Mouse (Mus musculus) neural tube, embryonic 11.5 days (tissue): ENCODE measurements at regions not wholly inside any gene's neighbourhood (a gene's known extent, or its start where the extent isn't known, plus 50 kb on each side); places are given as distances from the start of the nearest gene placed in this dataset.

Experiments
- ATAC-seq: fragments of 200-750 bp; cut with Nextera tagmentation; 2 replicates; pipeline ENCODE4 v1.8.0; 2017; ENCODE audit warnings: moderate number of reproducible peaks, mild to moderate bottlenecking, moderate TSS enrichment, moderate library complexity; ENCODE audit not compliant: insufficient read depth, low FRiP score, low TSS enrichment
- DNase-seq: peaks from one replicate; pipeline ENCODE4 v3.0.0-alpha.2; 2015; ENCODE audit warnings: low spot score
- H3K27ac ChIP-seq: fragments of 300-500 bp; sonication (generic); 2 replicates; pipeline ENCODE4 v1.5.1; 2014; ENCODE audit warnings: low read depth, mild to moderate bottlenecking, low read length
- H3K27me3 ChIP-seq: fragments of 300-500 bp; sonication (generic); 2 replicates; pipeline ENCODE4 v1.6.1; 2014; ENCODE audit warnings: mild to moderate bottlenecking, low read length, mixed read lengths; ENCODE audit not compliant: control insufficient read depth, insufficient read depth
- H3K36me3 ChIP-seq: fragments of 300-500 bp; sonication (generic); 2 replicates; pipeline ENCODE4 v1.6.1; 2014; ENCODE audit warnings: mild to moderate bottlenecking, low read length, moderate library complexity, mixed read lengths; ENCODE audit not compliant: control insufficient read depth, insufficient read depth
- H3K4me1 ChIP-seq: fragments of 300-500 bp; sonication (generic); 2 replicates; pipeline ENCODE4 v1.6.1; 2014; ENCODE audit warnings: low read length, mixed read lengths; ENCODE audit not compliant: control insufficient read depth, insufficient read depth
- H3K4me2 ChIP-seq: fragments of 300-500 bp; sonication (generic); 2 replicates; pipeline ENCODE4 v1.6.1; 2014; ENCODE audit warnings: low read depth, mild to moderate bottlenecking, moderate library complexity
- H3K4me3 ChIP-seq: fragments of 300-500 bp; sonication (generic); 2 replicates; pipeline ENCODE4 v1.5.1; 2014; ENCODE audit warnings: low read depth, low read length
- H3K9ac ChIP-seq: fragments of 300-500 bp; sonication (generic); 2 replicates; pipeline ENCODE4 v1.6.1; 2014; ENCODE audit warnings: mild to moderate bottlenecking, low read length
- H3K9me3 ChIP-seq: fragments of 300-500 bp; sonication (generic); 2 replicates; pipeline ENCODE4 v1.6.1; 2016; ENCODE audit warnings: low read length; ENCODE audit not compliant: control insufficient read depth
- WGBS: fragments of 180-500 bp; shearing (Covaris S2); extraction: QIAGEN DNeasy Blood & Tissue Kit; methylation state at CpG from one replicate; pipeline ENCODE4 v1.1.7; 2014; 5-methylcytosine and 5-hydroxymethylcytosine counted together

- H3K36me3 ChIP-seq = no peaks in the 10 kb centered on the region
- ATAC-seq (no peak), DNase-seq (no peak)
- 44% methylated on average over 2 of the region's 2 CpGs for WGBS
- H3K27ac ChIP-seq = no peak overlapping the region
- no peaks in the 10 kb centered on the region for H3K4me1 ChIP-seq
- no peak overlapping the region for H3K4me3 ChIP-seq
- H3K9ac ChIP-seq = no peak overlapping the region
- no peaks in the 10 kb centered on the region for H3K9me3 ChIP-seq
- H3K4me2 ChIP-seq = no peak overlapping the region
- H3K27me3 ChIP-seq = no peaks in the 10 kb centered on the region
These were observed 223.8 kb upstream of the Chd6 start for GRCm38 (mm10) chr2:161332653-161333052.

GRCm38 (mm10) chr2:161331850-161332365 is 223.0 kb upstream of the Chd6 start:
- ATAC-seq (no peak), DNase-seq (no peak)
- 91% methylated on average over 10 of the region's 10 CpGs for WGBS
- H3K9me3 ChIP-seq = no peaks in the 10 kb centered on the region
- no peaks in the 10 kb centered on the region for H3K4me1 ChIP-seq
- no peaks in the 10 kb centered on the region for H3K36me3 ChIP-seq
- H3K4me2 ChIP-seq = no peak overlapping the region
- H3K9ac ChIP-seq = no peak overlapping the region
- H3K27me3 ChIP-seq = no peaks in the 10 kb centered on the region
- H3K4me3 ChIP-seq = no peak overlapping the region
- H3K27ac ChIP-seq = no peak overlapping the region

GRCm38 (mm10) chr2:161302796-161303195 is 193.9 kb upstream of the Chd6 start:
- Histone ChIP-seq H3K4me2 (no peak overlapping the region), H3K4me1 (no peaks in the 10 kb centered on the region), H3K9ac (no peak overlapping the region), H3K27me3 (no peaks in the 10 kb centered on the region), H3K9me3 (no peaks in the 10 kb centered on the region), H3K4me3 (no peak overlapping the region), H3K36me3 (no peaks in the 10 kb centered on the region), H3K27ac (no peak overlapping the region)
- ATAC-seq (no peak), DNase-seq (no peak)
- 73% methylated on average over 3 of the region's 3 CpGs for WGBS

- Histone ChIP-seq H3K4me3 (no peak overlapping the region), H3K27ac (no peak overlapping the region), H3K9me3 (no peaks in the 10 kb centered on the region), H3K9ac (no peak overlapping the region), H3K4me1 (no peaks in the 10 kb centered on the region), H3K36me3 (no peaks in the 10 kb centered on the region), H3K4me2 (no peak overlapping the region), H3K27me3 (no peaks in the 10 kb centered on the region)
- 58% methylated on average over 9 of the region's 9 CpGs for WGBS
- ATAC-seq (no peak), DNase-seq (no peak)
These were observed 160.1 kb upstream of the Chd6 start for GRCm38 (mm10) chr2:161268861-161269413.

- Histone ChIP-seq H3K36me3 (no peaks in the 10 kb centered on the region), H3K27ac (no peak overlapping the region), H3K9ac (no peak overlapping the region), H3K4me3 (no peak overlapping the region), H3K9me3 (no peaks in the 10 kb centered on the region), H3K27me3 (no peaks in the 10 kb centered on the region), H3K4me2 (no peak overlapping the region), H3K4me1 (no peaks in the 10 kb centered on the region)
- ATAC-seq (no peak), DNase-seq (no peak)
- WGBS = 38% methylated on average over 5 of the region's 5 CpGs
These were observed 157.6 kb upstream of the Chd6 start for GRCm38 (mm10) chr2:161266476-161266875.

- H3K4me2 ChIP-seq = no peak overlapping the region
- no peaks in the 10 kb centered on the region for H3K9me3 ChIP-seq
- H3K27ac ChIP-seq = no peak overlapping the region
- ATAC-seq = no peak
- H3K27me3 ChIP-seq = no peaks in the 10 kb centered on the region
- H3K4me3 ChIP-seq = no peak overlapping the region
- no peaks in the 10 kb centered on the region for H3K36me3 ChIP-seq
- H3K9ac ChIP-seq = no peak overlapping the region
- DNase-seq = no peak
- WGBS = 57% methylated on average over 8 of the region's 8 CpGs
- H3K4me1 ChIP-seq = no peaks in the 10 kb centered on the region
These were observed 156.3 kb upstream of the Chd6 start for GRCm38 (mm10) chr2:161265211-161265610.

- ATAC-seq = no peak
- H3K4me2 ChIP-seq = no peak overlapping the region
- 87% methylated on average over 2 of the region's 2 CpGs for WGBS
These were observed 143.9 kb upstream of the Chd6 start for GRCm38 (mm10) chr2:161252761-161253160.

GRCm38 (mm10) chr2:161241665-161242064 is 132.8 kb upstream of the Chd6 start:
- Histone ChIP-seq H3K27me3 (no peaks in the 10 kb centered on the region), H3K4me2 (no peak overlapping the region), H3K9ac (no peak overlapping the region), H3K4me3 (no peak overlapping the region), H3K27ac (no peak overlapping the region), H3K4me1 (no peaks in the 10 kb centered on the region), H3K9me3 (no peaks in the 10 kb centered on the region), H3K36me3 (no peaks in the 10 kb centered on the region)
- ATAC-seq (no peak), DNase-seq (no peak)
- WGBS = 84% methylated on average over 6 of the region's 6 CpGs

More at GRCm38 (mm10) chr2:161252761-161253160, 143.9 kb upstream of the Chd6 start:
- no peaks in the 10 kb centered on the region for H3K27me3 ChIP-seq
- H3K9ac ChIP-seq = no peak overlapping the region
- H3K27ac ChIP-seq = no peak overlapping the region
- no peak for DNase-seq
- H3K4me3 ChIP-seq = no peak overlapping the region
- no peaks in the 10 kb centered on the region for H3K4me1 ChIP-seq
- no peaks in the 10 kb centered on the region for H3K36me3 ChIP-seq
- no peaks in the 10 kb centered on the region for H3K9me3 ChIP-seq

- peak; percentile 50 for ATAC-seq
- no peaks in the 10 kb centered on the region for H3K36me3 ChIP-seq
- no peaks in the 10 kb centered on the region for H3K27me3 ChIP-seq
- H3K4me2 ChIP-seq = no peak overlapping the region
- no peak overlapping the region for H3K4me3 ChIP-seq
- 45% methylated on average over 9 of the region's 9 CpGs for WGBS
- H3K9ac ChIP-seq = no peak overlapping the region
- no peaks in the 10 kb centered on the region for H3K4me1 ChIP-seq
- DNase-seq = peak; percentile 53
- no peaks in the 10 kb centered on the region for H3K9me3 ChIP-seq
- no peak overlapping the region for H3K27ac ChIP-seq
These were observed 128.5 kb upstream of the Chd6 start for GRCm38 (mm10) chr2:161237280-161237819.
